Mouse (Mus musculus) skeletal muscle tissue, adult 2 months (tissue): ENCODE measurements at regions not wholly inside any gene's neighbourhood (a gene's known extent, or its start where the extent isn't known, plus 50 kb on each side); places are given as distances from the start of the nearest gene placed in this dataset.
A peak's percentile ranks its signal among the peaks of the same experiment; 100 is the strongest.

Experiments
- DNase-seq: peaks from one replicate; pipeline ENCODE4 v3.0.0-alpha.2; 2012; ENCODE audit warnings: low read depth, low spot score

- no peak for DNase-seq
These were observed 102.2 kb upstream of the Adamts9 start for GRCm38 (mm10) chr6:93045524-93045923.

DNA sequence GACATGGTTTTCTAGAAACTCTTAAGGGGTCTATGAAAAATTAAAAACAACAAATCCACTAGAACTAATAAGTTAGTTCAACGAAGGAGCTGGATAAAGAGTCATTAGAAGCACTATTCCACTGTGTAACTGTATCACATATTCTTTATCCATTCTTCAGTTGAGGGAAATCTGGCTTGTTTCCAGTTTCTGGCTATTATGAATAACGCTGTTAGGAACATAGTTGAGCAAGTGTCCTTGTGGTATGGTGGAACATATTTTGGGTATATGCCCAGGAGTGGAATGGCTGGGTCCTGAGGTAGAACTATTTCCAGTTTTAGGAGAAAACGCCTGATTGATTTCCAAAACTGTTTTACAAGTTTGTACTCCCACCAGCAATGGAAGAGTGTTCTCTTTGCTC is 97.7 kb upstream of the Adamts9 start:
- no peak for DNase-seq

DNA sequence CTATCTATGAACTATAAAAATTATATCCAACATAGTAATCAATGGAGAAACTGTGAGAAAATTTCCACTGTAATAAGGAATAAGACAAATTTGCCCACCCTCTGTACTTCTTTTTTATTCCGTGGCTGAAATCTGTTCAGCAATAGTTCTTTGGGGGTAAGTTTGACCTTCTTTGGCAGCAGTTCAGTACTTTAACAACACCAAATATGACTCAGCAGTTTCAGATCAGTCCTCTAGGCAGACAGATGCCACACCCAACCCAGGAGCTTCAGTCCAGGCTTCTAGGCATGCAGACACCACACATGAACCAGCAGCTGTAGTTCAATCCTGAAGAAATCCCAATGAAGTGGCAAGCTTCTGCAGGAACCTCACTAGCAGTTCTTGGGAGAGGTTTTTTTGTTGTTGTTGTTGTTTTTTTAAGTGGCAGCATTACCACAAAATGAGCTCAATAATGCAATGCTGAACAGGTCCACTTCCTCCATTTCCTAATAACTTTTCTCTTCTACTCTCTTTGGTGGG is 88.6 kb upstream of the Adamts9 start:
- no peak for DNase-seq

DNA sequence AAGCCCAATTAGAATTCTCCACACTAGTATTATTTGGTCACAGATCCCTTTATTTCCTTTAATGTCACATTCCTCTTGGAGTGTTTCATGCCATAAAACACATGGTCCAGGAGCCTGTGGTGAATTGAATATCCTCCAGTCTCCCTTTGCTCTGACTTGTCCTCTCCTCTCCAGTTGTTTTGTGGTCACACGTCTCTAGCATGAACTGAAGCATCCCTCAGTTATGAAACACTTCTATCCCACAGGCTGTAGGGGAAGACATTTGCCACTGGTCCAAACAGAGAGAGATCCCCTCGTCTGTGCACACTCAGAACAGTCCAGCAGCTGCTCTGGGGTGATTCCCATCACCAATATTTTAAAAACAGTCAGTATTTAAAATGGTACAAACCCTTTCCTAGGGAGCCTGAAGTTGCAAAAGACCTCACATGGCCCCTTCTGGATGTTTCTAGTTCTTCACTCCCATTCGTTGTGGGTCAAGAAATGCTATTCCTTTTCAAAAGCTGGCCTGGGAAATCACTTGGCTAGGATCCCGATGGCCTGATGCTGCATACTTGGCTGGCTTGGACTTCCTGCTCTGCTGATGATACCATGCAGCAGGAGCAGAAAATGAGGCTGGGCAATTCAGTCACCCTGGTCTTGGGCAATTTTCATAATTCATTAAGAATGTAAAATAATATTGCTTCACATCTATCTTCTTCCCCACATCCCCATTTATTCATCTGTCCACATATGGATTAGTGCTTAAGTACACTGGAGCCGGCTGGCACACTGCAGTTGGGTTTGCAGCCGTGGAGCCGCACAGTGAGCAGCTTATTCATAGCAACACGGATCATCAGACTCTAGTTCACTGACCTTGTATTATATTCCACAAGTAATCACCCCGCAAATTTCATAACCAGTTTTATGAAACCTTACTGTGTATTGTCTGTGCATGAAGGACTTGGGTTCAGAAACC is 83.1 kb upstream of the Adamts9 start:
- peak; percentile 49 for DNase-seq

DNA sequence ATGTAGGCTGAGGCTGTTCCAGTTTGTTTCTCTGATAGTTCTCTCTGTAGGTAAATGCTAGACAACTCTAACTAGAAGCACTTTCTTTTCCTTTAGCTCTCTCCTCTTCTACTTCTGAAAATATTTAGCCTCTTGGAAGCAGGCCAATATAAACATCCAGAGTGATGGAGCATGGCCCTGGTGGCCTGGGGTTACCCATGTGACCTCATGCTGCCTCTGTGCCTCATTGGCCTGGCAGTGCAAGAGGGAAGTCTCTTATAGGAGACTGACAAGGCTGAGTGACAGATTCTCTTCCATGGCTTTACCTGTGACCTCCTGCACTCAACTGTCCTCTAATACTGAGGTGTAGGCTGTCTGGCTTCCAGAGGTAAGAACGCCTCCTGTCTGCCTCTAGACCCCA is 71.2 kb upstream of the Adamts9 start:
- no peak for DNase-seq

DNA sequence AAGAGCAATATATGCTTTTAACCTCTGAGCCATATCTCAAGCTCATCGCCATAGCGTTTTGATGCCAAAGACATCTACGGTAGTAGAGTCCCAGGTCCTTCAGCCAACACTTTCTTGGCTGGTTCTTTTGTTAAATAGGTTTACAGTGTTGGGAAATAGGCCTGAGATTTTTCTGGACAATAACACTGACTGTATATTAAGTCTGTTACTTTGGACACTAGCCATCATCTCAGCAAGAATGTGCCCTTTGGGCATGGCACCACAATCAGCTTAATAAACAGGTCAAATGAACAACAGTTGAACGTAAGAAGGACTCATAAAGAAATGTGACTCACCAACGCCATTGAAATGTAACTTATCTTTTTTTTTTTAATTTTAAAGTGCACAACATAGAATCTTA is 68.6 kb upstream of the Adamts9 start:
- no peak for DNase-seq

- no peak for DNase-seq
These were observed 61.4 kb upstream of the Adamts9 start for GRCm38 (mm10) chr6:93004587-93005240.

DNA sequence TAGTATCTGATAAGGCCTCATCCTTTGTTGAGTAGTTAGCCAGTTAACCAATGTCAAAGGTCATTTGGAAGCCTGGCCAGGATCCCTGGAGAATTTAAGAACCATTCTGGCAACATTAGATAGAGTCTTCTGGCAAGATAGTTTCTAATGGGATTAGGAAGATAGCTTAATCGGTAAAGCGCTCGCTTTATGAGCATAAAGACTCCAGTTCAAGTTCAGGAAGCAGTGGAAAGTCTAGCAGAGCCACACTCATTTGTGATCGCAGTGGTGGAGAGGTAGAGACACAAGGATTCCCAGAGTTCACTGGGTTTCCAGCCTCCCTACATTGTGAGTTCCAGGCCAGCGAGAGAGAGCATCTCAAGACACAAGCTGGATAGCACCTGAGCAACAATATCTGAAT is 60.5 kb upstream of the Adamts9 start:
- no peak for DNase-seq

GRCm38 (mm10) chr6:92993647-92994046 is 50.4 kb upstream of the Adamts9 start:
- no peak for DNase-seq
